Mouse (Mus musculus) cerebellum, adult 18-20 months (tissue): ENCODE measurements around the gene Wdhd1.

ENCODE experiments used
- DNase-seq, 2 experiments: peaks; one replicate each; pipeline ENCODE4 v3.0.0; 2021

Wdhd1 gene

DNA sequence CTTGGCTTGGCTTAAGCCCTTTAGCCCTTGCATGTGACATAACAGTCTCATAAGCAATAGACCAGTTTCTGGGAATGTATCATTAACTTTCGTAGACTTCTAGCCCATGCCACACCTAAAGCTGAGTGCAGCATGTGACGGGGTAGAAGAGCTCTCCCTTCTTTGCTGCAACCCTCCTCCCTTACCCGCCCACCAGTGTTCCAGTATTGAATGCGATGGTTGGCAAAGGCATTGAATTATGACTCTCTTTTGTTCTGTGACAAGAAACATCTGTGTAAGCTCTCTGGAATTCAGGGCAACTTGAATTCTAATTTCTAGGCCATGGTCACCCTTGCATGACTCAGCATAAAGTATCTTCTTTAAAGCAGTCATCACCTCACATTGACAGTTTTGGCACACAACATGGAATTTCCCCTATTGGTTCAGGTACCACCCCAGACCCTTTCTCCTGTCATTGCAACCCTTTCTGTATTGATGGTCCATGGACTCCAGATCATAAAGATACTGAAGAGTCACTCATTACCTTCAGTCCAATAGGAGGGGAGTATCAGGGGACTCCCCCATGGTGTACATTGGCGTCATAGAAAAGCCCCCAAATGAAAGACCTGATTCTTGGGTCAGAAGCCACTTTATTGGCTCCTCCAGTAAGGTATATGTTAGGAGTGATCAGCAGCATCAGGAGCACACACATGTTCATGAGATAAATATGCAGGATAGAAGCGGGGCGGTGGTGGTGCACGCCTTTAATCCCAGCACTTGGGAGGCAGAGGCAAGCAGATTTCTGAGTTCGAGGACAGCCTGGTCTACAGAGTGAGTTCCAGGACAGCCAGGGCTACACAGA is 57.7 kb downstream of the Wdhd1 start:
- DNase-seq: no peak

DNA sequence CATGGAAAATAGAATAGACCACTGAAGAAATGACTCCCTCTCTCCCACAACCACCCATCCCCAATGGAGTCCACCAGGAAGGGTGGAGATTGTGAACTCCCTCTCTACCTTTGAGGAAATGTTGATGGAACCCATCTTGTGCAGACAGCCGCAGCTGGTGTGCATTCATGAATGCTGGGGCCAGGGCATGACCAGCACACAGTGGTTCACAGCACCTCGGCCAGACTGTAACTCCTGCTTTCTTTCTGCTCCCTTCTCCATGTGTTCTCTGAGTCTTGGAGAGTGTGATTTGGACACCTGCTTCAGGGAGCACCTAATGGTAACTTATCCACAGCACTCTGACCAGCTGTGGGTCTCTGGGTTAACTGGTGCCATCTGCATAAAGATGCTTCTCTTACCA is 60.1 kb downstream of the Wdhd1 start:
- DNase-seq: no peak

DNA sequence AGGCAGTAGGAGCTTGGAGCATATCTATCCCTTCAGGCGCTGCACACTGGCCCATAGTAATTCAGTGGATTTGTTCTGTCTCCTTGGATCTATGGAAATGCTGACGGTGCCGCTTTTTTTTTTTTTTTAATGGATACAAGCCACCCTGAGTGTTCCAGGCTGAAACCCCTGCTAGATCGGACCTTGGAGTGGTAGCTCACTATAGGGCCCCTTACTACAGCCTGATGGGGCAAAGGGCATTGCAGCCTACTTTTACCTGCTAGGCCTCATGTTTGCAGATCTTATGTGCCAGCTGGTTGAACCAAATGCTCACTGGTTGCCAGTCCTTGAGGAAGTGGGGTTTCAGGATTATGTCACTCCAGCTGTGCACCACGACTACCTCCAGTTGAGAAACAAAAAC is 62.3 kb downstream of the Wdhd1 start:
- no peak for DNase-seq

DNA sequence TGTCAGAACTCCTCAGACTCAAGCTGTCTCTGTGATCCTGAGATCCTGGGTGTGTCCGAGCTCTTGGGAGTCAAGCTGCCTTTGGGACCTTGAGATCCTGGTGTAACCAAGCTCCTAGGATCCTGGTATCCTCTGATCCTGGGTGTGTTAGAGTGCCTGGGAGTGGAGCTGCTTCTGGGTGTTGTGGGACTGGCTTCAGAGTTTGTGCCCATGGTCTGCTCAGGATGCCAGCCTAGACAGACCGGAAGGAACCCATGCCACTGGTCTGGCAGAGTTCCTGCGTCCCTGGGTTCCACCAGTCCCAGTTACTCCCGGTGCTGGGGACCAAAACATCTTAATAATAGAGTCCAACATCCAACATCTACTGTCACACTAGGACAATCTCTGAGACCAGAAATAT is 63.4 kb downstream of the Wdhd1 start:
- no peak for DNase-seq

DNA sequence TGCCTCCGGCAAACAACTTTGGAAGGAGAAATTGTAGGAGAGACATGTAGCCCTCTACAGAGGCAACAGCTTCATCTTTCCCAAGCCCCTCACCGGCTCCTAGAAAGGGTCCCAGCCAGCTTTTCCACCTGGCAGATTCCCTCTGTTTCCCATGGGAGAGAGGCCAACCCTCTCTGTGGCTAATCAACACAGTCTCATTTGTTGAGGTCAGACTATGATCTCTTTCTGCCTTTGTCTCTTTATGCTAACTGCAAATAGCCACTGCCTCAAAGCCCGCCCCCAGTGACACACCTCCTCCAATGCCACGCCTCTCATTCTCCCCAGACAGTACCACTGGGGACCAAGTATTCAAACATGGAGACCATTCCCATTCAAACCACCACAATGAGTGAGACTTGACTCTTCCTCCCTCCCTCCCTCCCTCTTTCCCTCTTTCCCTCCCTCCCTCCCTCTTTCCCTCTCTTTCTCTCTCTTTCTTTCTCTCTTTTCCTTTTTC is 66.9 kb downstream of the Wdhd1 start:
- DNase-seq: no peak

DNA sequence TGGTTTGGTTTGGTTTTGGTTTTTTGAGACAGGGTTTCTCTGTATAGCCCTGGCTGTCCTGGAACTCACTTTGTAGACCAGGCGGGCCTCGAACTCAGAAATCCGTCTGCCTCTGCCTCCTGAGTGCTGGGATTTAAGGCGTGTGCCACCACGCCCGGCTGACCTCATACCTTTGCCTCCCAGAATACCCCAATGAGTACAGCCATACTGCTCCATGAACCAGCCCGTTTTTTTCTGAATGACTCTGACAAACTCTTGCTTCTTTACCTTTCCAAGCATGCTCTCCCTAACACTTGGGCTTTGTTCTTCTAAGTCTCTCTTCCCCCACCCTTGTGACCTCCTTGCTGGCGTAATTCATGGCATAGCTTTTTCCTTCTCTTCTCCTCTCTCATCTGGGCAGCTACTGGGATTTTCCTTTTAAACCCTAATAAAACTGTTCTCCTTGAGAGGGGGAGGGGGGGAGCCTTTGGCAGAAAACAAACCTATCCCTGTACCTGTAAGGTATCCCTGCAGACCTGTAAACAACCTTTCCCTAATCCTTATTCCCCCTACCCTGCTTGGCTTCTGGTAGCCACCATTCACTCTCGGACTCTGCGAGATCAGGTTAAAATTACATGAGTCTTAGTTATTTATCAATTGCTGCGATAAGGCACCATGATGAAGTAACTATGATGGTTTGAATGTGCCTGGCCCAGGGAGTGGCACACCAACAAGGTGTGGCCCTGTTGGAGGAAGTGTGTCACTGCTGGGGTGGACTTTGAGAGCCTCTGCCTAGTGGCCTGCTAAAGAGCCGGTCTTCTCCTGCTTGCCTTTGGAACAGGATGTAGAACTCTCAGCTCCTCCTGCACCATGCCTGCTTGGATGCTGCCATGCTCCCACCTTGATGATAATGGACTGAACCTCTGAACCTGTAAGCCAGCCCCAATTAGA is 67.8 kb downstream of the Wdhd1 start:
- no peak for DNase-seq

DNA sequence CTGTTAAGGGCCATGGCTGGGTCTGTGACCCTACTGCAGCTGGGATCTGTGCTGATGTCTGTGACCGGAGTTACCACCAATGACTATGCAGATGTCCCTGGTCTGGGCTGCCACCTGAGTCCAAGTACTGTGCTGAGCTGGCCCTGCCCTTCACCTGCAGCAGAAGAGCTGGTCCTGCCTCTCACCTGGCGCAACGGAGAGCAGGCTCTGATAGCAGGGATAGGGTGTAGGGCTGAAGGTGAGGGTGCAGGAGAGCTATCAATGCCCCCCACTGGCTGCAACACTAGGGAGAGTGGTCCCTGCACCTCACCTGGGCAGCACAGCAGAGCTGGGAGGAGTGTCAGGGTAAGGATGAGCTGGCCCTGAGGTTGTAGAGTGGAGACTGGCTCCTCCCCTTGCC is 70.1 kb downstream of the Wdhd1 start:
- DNase-seq: no peak

DNA sequence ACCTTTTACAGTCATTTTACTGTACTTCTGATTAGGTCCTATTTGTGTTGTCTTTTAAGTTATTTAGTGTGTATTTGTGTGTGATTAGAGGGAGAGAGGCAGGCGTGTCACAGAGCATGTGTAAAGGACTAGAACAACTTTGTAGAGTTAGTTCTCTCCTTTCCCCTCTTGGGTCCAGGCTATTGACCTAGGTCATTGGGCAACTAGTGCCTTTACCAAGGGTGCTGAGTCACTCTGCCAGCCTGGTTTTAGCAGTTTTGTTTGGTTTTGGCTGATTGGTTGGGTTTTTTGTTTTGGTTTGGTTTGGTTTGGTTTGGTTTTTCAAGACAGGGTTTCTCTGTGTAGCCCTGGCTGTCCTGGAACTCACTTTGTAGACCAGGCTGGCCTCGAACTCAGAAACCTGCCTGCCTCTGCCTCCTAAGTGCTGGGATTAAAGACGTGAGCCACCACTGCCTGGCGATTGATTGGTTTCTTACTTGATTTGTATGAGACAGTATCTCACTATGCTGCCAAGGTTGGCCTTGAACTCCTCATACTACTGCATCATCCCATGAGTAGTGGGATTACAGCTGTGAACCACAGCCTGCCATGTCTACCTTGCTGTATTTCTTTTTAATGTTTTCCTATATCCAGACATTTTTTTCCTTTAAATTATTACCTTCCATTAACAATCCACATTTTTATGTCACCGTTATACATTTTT is 71.2 kb downstream of the Wdhd1 start:
- DNase-seq: no peak

DNA sequence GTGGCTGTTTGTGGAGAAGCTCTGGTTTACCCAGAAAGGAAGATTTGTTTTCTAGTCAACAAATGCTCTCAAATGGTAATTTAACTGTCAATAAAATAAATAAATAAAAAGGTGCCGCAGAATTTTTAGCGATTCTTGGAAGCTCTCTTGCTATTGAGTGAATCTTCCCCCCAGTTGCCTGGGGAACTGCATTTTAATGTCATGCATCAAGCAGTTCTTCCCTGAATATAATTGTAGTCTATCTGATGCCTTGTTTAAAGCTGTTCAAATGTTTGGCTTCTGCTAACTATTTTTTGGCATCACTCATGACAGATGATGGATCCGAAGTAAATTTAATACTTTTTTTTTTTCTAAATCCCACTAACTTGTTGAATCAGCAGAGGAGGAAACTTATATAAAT is 79.3 kb downstream of the Wdhd1 start:
- no peak for DNase-seq

DNA sequence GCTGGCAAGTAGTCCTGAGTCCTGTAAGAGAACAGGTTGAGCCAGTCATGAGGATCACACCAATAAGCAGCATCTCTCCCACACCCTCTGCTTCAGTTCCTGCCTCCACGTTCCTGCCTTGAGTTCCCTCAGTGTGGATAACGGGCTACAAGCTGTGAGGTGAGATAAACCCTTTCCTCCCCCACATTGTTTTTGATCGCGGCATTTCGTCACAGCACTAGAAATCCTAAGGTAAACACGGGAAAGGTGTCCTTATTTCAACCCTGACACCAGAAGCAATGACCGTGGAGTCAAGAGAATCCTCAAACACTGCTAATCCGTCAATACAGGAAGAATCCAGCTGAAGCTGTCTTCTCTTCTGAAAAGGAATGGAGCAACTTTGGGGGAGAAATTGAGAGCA is 79.9 kb downstream of the Wdhd1 start:
- no peak for DNase-seq

DNA sequence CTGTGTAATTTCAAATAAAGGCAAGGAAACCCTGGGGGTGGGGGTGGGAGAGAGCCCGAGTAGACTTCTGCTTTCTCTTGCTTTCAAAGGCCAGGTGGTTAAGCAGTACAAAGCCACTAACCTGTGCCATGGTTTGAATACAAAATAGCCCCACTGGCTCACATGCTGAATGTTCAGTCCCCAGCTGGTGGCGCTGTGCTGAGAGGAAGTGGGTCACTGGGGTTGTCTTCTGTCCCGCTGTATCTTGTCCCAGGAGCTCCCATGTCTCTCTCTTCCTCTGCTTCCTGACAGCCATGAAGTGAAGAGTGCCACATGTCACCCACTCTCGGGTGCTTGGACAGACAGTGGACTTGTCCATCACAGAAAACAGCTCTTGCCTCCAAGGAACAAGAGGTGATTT is 82.6 kb downstream of the Wdhd1 start:
- no peak for DNase-seq

DNA sequence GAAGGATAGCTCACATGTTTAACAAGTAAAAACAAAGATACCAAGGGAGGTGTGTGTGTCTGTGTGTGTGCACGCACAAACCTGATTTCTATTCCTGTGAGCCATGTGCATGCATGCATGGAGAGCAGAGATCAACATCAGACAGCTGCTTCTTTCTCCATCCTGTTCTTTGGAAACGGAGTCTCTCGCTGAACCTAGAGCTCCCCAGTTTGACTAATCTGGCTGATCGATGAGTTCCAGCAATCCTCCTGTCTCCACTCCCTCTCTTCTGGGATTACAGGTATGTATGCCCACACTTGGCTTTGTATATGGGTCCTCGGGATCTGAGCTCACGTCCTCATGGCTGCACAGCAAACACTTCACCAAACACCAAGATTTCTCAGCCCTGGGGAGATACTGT is 83.2 kb downstream of the Wdhd1 start:
- DNase-seq: no peak

DNA sequence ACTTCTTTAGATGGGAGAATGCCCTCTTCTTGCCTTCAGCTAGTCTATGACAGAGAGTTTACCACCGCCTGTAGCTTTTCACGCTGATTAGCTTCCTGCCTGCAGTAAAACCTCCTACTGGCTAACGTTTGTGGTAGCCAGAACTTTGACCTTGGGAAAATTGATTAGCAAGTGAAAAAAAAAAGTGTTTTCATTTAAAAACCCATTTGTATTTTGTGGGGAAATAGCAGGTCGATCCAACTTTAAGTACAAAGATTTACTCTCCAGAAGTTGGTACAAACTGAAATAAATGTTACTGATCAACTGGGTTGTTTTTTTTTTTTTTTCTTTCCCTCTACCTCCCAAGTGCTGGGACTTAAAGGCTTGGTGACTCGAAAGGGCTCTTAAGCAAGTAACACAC is 84.8 kb downstream of the Wdhd1 start:
- DNase-seq: no peak
